Mouse (Mus musculus) c-Kit-positive CD71-positive TER-119-positive erythroid progenitor cells, embryonic 14.5 days (primary cell): ENCODE results near the gene Nrip1.

Experiments
- DNase-seq: peaks from one replicate; pipeline ENCODE4 v3.0.0-alpha.2; 2013; ENCODE audit warnings: low spot score

The Nrip1 gene

DNA sequence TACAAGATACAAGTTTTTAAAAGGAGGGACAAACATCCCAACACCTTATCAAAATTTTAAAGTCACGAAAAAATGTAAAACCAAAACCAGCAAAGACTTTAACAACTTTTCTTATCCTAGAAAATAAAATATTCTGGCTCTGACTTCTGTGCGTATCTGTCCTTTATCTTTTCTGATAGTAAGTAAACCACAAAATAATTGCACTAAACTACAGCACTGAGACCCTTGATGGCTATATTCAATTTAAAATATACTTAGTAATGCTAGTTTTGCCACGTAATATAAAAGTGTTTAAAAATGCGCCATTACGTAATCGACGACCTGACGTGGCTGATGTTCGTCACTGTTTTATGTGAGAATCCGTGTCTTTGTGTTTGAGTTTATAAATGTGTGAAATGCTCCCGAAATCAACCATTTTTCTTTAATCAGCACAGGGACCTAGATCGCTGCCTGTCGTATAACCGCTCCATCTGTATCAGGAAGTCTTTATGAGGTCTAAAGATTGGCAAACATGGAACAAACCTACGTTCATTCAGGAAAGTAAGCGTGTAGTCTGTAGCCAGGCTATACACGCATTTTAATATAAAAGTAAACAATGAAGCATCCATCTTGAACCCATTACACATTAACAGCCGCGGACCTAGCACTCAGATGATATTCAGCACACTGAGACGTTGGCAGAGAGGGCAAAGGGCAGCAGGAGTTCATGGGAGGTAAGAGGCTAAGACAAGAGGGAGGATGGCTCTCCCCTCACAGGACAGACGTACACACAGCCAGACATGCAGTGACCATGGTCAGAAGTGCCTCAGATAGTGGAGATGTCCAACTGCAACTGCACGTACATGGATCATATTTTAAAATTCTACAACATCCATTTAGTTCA is 56.4 kb downstream of the Nrip1 start:
- DNase-seq: no peak

DNA sequence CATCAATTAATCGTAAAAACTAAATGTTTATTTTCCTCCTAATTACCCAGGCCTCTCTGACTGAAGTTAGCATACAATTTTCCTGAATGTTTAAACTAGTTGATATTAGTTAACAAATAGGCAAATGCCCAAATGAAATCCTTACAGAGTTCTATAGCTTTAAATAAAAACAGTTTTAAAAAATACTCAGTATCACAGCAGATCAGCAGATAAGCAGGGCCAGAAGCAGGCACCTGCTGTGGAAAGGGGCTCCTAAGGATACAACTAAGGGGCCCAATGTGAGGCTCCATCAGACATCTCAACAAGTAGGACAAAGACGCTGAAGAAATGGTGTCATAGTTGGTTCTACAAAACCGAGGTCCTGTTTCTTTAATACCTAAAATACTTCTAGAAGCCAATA is 58.0 kb downstream of the Nrip1 start:
- no peak for DNase-seq

DNA sequence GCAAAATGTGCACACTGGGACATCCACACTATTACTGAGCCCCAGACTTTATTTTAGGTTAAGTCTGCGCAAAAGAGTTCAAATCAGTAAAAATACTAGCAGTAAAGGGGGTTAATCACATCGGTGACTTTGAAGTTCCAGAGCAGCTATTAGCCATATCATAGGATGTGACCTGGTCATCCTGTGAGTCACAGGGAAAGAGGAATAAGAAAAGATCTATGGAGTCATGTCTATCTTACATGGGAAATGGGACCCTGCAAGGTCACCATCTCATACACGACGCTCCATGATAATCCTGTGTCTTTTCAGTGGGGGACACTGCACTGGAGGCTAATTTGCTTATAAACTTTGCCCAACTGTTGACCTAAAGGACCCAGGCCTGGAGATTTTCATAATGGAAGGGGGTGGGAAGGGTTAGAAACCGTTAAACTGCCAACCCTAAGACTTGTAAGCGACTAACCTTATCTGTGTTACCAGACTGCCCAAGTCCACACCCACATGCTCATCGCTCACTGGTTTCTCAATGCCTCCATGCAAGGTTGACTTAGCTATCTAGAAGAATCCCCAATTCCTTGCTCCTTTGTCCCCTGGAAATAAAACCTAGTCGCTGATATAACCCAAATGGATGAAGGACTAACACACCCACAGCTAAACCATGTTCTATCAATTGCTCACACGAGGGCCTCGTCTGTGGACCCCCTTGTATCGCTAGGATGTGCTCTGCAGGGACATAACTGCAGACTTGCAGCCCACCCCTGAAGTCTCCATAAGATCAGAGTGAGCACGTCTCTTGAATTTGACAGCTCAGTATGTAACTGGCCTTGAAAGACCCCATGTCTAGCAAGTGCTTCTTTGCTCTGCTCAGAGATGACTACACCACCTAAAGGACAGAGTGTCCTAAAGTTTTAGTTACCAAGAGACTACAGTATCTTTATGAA is 59.3 kb downstream of the Nrip1 start:
- peak; percentile 82 for DNase-seq

DNA sequence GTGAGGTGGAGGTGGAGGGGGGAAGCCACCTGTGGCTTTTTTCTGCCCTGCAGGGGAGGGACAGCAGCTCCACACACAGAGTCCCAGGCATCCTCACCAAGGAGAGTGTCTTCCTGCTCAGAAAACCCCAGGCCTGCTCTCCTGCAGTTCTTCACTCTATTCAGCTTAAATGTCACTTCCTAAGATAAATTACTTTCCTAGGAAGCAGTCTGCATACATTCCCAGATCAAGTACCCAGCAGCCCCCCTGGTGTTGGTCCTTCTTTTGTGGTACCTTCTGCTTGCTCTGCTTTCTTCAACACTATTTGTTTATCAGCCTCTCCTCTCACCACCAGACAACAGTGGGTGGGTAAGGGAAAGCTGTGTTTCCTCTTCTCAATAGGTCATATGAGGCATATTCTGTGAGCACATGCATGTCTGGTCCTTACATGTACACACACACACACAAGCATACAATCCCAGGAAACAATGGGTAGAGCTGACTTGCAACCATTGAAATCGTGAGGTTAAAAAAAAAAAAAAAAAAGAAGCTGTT is 60.7 kb downstream of the Nrip1 start:
- DNase-seq: no peak

DNA sequence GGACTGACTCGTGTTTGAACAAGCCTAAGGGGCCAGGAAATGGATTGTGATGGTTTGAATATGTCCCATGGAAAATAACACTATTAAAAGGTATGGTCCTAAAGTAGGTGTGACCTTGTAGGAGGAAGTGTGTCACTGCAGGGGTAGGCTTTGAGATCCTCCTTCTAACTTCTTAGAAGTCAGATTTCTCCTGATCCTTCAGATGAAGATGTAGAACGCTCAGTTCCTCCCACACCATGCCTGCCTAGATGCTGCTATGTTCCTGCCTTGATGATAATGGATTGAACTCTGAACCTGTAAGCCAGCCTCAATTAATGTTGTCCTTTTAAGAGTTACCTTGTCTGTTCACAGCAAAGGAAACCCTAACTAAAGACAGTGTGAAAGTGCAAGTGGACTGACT is 62.8 kb downstream of the Nrip1 start:
- no peak for DNase-seq

DNA sequence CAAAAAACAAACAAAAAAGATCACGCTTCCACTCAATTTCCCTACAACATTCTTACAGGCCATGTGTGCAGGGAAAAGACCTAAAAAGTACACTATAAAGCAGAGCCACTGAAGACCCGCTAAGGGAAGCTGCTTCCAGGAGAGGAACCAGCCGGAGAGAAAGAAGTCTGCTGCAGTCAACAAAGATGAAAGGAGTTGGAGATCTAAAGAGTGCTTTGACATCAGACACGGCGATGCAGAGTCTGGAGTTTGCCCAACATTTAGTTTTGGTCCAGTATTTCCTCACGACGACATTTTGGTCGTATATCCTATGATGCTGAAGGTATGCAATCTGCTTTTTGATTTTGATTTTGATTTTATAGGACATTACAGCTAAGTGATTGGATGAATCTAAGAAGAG is 63.3 kb downstream of the Nrip1 start:
- no peak for DNase-seq

DNA sequence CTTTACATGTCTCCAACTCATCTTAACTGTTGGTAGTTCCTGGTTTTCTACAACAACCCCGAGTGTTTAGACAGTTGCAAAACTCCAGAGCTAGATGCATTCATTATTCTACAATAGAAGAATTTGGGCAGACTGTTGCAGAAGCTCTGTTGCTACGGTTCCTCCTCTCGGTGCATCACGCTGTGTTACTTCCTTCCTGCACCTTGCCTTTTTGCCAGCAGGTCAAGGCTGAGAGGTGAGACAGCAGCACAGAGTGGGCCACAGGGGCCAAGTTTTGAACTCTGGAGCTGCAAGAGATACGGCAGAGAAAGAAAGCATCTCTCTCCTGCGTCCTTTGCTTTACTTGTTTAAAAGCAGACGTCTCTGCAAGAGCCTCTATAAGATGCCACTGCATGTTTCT is 64.3 kb downstream of the Nrip1 start:
- DNase-seq: no peak

DNA sequence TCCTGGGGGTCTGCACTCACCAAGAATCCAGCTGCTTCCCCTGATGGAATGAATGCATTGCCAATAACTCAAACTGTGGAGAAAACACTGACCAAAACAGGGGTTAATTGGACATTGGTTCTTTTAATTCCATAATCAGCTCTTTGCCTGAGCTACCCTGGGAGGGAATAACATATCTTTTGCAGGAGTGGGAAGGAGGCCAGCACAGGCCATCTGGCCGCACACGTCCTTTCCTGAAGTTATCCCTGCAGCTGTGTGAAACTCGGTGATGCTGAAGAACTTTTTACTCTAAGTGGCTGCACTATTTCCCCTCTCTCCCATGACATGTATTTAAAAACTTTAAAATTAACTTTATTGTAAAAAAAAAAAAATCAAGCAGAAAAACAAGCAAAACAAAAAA is 66.6 kb downstream of the Nrip1 start:
- DNase-seq: no peak

DNA sequence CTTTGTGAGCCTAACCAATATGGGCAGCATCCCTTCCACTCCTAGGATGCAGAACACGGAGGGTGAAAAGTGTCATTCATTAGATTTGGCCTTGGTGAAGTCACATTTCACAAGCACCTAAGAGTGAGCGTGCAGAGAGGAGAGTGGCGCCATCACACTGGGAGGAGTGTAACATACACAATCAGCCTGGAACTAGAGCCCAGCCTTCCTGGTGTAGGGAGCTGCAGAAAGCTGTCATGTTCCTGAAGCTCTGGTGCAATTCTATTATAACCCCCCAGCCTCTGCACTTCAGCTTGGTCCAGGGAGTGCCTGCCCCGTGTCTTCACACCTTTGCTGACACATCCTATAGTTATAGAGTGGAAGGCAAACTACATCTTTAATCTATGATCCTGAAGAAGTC is 67.2 kb downstream of the Nrip1 start:
- DNase-seq: no peak

DNA sequence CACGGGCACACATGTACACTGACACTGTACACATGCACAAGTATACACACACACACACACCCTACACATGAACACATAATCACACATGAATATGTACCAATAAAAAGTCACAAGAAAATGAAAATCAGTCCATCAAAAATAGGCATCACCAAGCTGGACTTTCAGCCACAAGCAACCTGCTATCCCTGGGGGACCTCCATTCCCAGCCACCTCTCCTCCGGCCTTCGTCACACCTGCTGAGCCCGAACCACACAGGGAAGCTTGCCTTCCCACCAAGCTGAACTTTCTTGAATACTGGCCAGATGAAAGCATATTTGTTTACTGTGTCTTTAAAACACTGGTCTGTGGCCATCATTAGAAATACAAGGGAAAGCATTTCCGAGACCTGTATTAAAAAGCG is 70.2 kb downstream of the Nrip1 start:
- no peak for DNase-seq

DNA sequence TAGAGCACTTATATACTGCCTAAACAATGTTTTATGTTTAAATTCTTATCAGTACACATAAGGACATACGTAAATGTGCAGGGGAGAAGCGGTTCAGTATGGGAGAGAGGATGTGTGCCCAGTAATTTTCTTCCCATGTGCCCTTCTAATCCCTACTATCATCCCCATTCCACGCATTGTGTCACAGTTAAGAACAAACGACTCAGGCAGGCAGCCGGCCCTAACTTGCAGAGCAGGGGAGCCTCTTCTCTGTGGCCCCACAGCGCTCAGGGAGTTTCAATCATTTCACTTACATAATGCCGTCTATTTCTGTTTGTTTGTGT is 71.9 kb downstream of the Nrip1 start:
- no peak for DNase-seq

DNA sequence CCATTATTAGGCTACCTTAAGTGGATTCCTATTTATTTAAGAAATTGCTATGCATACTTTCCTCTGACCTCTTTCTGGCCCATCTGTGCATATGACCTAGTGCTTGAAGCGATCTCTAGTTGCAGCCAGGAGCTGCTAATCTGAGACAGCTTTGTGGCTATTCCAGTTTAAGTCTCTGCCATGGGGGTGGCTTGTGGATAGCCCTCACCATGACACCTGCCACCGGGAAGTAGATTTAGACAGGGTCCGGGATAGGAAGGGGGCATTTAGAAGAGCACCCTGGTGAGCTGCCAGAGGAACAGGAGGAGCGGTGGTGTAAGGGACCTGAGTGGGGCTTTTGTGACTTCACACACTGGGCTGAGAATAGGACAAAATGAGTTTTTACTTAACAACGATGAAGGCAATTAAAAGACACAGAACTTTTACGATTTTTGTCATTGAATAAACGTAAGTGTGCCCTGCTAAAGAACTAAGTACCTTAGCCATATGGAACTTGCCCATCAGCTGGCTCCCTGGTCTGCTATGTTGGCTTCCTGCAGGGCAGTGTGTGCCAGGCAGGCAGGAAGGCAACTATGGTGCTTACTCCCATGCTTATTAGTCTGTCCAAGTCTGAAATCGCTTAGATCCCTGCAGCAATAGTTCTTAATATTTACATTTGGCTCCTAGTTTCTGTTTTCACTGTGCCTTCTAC is 72.4 kb downstream of the Nrip1 start:
- no peak for DNase-seq

DNA sequence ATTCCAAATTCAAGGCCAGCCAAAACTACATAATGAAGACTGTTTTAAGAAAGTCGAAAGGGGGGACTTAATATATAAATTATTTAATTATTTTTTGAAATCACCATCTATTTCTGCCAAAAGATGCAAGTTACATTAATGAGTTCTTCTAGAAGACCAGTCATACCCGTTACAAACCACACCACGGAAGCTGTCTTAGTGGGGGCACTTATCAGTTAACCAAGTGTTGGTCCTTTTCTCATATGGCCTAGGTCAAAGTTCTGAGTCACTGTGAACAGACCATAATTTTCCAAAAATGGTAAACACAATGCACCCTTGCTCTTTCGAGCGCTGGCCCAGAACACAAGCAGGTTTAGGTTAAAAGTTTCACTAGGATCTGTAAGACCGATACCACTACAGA is 73.2 kb downstream of the Nrip1 start:
- no peak for DNase-seq

DNA sequence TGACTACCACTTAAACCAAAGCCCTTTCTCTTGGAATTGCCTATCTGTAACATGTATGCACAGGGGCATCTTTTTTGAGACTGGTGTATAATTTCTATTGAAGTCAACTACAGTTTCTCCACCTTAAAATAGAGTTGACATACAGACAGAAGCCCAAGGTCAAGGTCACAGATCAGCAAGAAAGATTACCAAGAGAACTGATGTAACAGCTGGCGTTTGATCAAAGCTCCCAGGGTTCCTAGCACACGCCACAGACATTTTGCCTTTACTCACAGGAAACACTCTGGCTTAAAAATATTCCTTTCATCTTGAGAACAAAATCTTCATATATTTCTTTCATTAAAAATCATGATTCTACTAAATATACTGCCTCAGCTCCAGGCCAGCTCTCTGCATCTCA is 74.1 kb downstream of the Nrip1 start:
- DNase-seq: no peak

DNA sequence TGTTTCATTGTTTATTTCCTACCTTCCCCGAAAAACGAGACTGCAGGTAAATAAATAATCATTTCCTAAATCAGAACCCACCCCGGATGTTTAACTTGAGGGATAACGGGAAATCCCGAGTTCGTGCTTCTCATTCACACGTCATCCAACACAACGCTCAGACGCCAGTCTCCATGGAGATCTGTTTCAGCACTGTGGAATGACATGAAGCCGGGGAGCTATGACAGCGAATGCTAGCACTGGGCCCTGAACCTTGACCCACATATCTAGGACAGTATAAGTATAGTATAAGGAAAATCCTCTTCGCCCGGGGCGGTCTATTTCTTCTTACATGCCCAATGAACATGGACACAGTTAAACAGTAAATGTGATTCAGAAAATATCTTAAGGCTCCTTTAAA is 78.3 kb downstream of the Nrip1 start:
- DNase-seq: no peak

DNA sequence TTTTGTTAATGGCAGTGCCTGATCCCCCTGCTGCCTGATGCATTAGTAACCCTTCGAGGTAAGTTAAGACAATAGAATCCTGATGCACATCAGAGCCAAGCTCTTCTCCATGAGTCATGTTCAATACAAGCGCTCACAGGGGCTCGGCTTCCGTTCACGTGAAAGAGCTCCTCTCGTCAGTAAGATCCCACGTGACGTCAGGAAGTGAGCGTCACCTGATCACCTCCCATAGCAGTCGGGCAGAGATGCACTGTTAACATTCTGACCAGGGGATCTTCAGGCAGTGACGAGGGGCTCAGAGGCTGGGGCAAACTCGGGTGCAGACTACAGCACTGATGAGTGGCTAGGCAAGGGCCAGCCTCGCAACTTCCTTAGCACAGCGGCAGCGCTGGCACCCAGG is 79.1 kb downstream of the Nrip1 start:
- DNase-seq: no peak

DNA sequence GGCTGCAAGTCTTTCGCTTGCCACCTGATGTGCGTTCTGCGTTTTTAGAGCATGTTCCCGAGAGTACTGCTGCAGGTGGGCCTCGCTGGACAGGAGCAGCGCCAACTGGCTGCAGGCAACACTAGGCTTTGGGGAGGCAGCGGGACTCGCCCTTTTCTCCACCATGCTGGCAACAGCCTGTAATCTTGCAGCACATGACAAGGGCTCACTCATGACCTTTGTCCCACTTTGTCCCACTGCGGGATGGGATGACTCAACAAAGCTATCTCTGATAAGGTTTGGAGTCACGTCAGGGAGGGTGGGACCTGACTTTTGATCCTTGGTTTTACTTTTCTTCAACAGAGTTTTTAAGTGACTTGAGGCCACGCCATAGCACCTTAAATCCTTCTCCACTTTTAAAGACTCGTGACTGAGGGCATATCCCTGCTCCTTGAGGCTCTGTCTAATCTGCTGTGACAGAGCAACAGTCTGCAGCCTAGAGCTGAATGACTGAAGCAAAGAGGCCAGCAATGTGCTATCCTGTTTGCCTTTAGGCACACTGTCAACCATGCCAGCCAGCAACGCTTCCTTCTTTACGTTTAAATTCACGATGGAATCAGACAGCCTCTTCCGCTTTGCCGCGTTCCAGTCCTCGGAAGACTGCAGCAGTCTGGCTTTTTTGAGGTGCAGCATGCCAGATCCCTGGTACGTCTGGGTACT is 79.7 kb downstream of the Nrip1 start:
- peak; percentile 82 for DNase-seq

DNA sequence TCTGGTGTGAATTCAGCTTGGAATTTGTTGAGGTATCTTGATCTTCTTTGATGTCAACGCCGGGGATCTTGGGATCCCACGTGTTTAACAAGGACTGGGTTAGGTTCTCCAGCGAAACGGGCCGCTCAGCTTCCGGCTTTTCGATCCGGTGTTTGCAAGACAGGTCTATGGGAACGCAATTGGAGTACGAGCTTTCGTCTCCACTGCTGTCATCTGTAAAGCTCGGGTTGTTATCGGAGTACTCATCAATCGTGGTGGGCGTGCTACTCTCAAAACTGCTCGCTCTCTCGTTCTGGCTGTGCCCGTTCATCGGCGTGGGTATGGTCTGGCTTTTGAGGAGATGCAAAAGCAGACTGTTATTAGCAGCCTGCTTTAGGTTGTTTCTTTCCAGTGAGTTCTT is 80.5 kb downstream of the Nrip1 start:
- no peak for DNase-seq

DNA sequence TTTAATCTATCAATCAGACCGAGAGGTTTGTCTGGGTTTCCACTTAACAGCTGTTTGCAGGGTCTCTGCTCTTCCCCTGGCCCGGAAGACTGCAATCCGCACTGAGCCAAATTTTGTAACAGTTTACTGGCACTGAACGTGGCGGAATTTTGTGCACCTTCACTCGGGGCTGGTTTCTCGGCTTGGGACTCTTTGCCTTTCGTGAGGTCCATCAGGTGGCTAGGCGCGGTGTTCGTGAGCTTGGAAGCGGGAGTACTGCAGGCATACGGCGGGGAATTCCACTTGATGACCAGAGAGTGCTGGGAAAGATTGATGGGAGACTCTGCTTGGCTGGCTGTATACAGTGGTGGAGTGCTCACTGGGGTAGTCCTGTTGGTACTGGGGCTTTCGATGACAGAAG is 81.0 kb downstream of the Nrip1 start:
- no peak for DNase-seq

DNA sequence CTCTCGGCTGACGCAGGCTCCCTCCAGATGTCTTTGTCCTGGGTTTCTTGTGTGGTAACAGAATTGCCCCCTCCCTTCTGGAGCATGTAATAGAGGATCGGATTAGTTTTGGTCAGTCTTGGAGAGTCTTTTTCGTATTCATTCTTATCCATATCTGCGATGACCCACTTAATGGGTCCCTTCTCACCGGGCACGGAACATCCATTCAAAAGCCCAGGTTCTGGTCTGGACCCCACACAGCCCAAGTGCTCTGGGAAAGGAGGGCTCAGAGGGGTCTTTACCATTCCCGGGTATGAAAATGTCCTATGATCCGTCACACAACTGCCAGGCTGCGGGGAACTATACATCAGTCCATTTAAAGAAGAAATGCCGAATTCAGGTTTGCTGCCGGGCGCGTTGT is 82.3 kb downstream of the Nrip1 start:
- no peak for DNase-seq

DNA sequence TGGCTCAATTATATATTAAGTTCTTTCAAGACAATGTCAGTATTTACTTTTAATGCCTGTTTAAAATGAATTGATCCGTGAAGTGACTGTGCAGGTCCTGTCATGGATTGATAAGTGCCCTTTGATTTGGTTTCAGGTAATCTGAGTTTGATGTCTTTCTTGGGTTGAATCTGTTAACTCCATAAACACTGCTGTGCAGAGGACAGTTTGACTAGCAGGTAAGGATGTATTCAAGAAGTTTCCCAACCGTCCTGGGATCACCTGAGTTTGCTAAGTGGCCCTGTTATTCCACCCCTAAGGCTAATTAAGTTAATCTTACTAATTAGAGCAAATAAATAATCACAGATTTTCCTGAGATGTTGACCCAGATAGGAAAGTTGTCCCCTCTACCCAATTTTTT is 84.1 kb downstream of the Nrip1 start:
- DNase-seq: no peak

DNA sequence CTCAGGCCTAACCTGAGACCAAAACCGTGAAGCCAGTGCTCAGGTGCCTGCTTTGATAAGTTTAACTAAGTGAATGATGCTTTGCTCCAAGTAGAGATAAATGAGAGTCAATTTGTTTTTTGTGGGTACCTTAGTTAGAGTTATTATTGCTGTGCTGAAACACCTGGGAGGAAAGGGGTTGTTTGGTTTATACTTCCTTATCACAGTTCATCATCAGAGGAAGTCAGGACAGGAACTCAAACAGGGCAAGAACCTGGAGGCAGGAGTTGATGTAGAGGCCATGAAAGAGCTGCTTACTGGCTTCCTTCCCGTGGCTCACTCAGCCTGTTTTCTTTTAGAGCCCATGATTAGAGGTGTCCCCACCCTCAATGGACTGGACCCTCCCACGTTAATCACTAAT is 89.8 kb downstream of the Nrip1 start:
- DNase-seq: no peak
